Mouse (Mus musculus): ENCODE measurements around the gene Mrps18b. TPM values are rescaled to one million over a fixed set of nuclear protein-coding genes. Genes with fewer than 3 reads are reported as not detected.

Gene Mrps18b
- polyA plus RNA-seq, 1 experiment from 2014 or later, result 88.0 TPM

DNA sequence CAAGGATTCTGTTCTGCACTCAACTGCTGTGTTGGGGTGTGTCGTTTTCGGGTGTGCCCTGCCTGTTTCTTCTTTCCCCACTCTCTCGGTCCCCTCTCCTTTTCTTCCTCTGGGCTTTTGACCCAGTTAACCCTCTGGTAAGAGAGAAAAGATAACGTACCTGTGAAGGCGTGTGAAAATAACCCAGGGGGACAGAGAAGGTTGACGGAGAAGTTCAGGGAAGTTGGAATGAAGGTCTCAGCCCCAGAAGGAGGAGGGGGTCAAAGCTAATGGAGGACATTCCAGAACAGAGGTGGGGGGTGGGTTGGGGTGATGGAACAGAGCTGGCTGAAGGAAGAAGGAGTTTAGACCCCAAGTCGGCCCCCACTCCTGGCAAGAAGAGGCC is 47.2 kb downstream of the Mrps18b start:
- WGBS, result 5% methylated on average over 7 of the region's 7 CpGs
- Histone ChIP-seq H3K9me3 (ENCODE audit: low read length) (peaks cover 4% of the 10 kb centered on the region; the same call in 1 of the 2 replicates), H3K9ac (replicated peaks; ENCODE audit: low read length) (peak overlapping the region; percentile 85), H3K36me3 (ENCODE audit: insufficient read depth, low read length) (0 out of 2 replicates have a peak, but pooled peaks cover 5% of the 10 kb centered on the region), H3K27me3 (ENCODE audit: insufficient read depth, low read length) (no peaks in the 10 kb centered on the region), H3K27ac (ENCODE audit: low read length) (peak overlapping the region; percentile 98), H3K4me1 (ENCODE audit: insufficient read depth, low read length) (peaks cover 56% of the 10 kb centered on the region), H3K4me2 (replicated peaks; ENCODE audit: low read depth, low read length) (peak overlapping the region; percentile 83), H3K4me3 (ENCODE audit: low read length) (peak overlapping the region; percentile 68)
- no peak for ATAC-seq (ENCODE audit: low FRiP score, low TSS enrichment)

DNA sequence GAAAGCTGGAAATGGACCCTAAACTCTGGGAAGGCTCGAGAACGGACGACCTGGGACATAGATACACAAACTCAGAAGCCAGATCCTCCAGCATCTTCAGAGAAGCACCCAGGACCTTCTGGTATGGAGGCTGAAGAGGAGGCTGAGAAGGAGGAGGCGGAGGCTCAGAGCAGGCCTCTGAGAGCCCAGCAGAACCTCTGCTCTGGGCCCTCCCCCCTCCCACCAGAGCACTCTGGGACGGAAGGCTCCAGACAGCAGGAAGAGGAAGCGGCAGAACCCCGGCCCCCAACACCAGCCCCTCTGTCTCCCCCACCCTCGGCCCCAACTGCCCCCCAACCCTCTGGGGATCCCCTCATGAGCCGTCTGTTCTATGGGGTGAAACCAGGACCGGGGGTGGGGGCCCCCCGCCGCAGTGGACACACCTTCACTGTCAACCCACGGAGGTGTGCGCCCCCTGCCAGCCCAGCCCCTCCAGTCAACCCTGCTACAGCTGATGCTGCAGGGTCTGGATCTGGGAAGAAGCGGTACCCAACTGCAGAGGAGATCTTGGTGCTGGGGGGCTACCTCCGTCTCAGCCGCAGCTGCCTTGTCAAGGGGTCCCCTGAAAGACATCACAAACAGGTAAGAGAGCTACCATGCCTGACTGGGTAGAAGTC is 47.9 kb downstream of the Mrps18b start:
- H3K4me2 ChIP-seq (replicated peaks; ENCODE audit: low read depth, low read length), result peak overlapping the region; percentile 83
- H3K27me3 ChIP-seq (ENCODE audit: insufficient read depth, low read length), result no peaks in the 10 kb centered on the region
- H3K27ac ChIP-seq (ENCODE audit: low read length), result peak overlapping the region; percentile 98
- H3K9me3 ChIP-seq (ENCODE audit: low read length), result peaks cover 4% of the 10 kb centered on the region; the same call in 1 of the 2 replicates
- H3K4me1 ChIP-seq (ENCODE audit: insufficient read depth, low read length), result peaks cover 52% of the 10 kb centered on the region
- H3K4me3 ChIP-seq (ENCODE audit: low read length), result peak overlapping the region; percentile 68
- 28% methylated on average over 16 of the region's 17 CpGs for WGBS
- ATAC-seq (ENCODE audit: low FRiP score, low TSS enrichment), result no peak
- H3K9ac ChIP-seq (replicated peaks; ENCODE audit: low read length), result peak overlapping the region; percentile 85
- 0 out of 2 replicates have a peak, but pooled peaks cover 5% of the 10 kb centered on the region for H3K36me3 ChIP-seq (ENCODE audit: insufficient read depth, low read length)

GRCm38 (mm10) chr17:35866911-35867890 is 49.0 kb downstream of the Mrps18b start:
- Histone ChIP-seq H3K9ac (replicated peaks; ENCODE audit: low read length) (peak overlapping the region; percentile 85), H3K4me1 (ENCODE audit: insufficient read depth, low read length) (peaks cover 51% of the 10 kb centered on the region), H3K9me3 (ENCODE audit: low read length) (peaks cover 4% of the 10 kb centered on the region; the same call in 1 of the 2 replicates), H3K27ac (ENCODE audit: low read length) (peak overlapping the region; percentile 98), H3K4me3 (ENCODE audit: low read length) (peak overlapping the region; percentile 68), H3K4me2 (replicated peaks; ENCODE audit: low read depth, low read length) (peak overlapping the region; percentile 83), H3K27me3 (ENCODE audit: insufficient read depth, low read length) (no peaks in the 10 kb centered on the region), H3K36me3 (ENCODE audit: insufficient read depth, low read length) (0 out of 2 replicates have a peak, but pooled peaks cover 5% of the 10 kb centered on the region)
- WGBS, result 8% methylated on average over 26 of the region's 26 CpGs
- no peak for ATAC-seq (ENCODE audit: low FRiP score, low TSS enrichment)

GRCm38 (mm10) chr17:35866281-35866831 is 49.8 kb downstream of the Mrps18b start:
- peak; percentile 40 for ATAC-seq (ENCODE audit: low FRiP score, low TSS enrichment)
- peaks cover 52% of the 10 kb centered on the region for H3K4me1 ChIP-seq (ENCODE audit: insufficient read depth, low read length)
- peak overlapping the region; percentile 83 for H3K4me2 ChIP-seq (replicated peaks; ENCODE audit: low read depth, low read length)
- H3K9me3 ChIP-seq (ENCODE audit: low read length), result peaks cover 3% of the 10 kb centered on the region; the same call in 1 of the 2 replicates
- H3K36me3 ChIP-seq (ENCODE audit: insufficient read depth, low read length), result 0 out of 2 replicates have a peak, but pooled peaks cover 5% of the 10 kb centered on the region
- peak overlapping the region; percentile 68 for H3K4me3 ChIP-seq (ENCODE audit: low read length)
- under 1% methylated on average over 35 of the region's 38 CpGs for WGBS
- H3K9ac ChIP-seq (replicated peaks; ENCODE audit: low read length), result peak overlapping the region; percentile 85
- peak overlapping the region; percentile 98 for H3K27ac ChIP-seq (ENCODE audit: low read length)
- no peaks in the 10 kb centered on the region for H3K27me3 ChIP-seq (ENCODE audit: insufficient read depth, low read length)

GRCm38 (mm10) chr17:35865481-35866280 is 50.5 kb downstream of the Mrps18b start, which contains the start of gene Ppp1r18:
Ppp1r18 (plus strand) TSS chr17:35865593.
- peaks cover 51% of the 10 kb centered on the region for H3K4me1 ChIP-seq (ENCODE audit: insufficient read depth, low read length)
- H3K27me3 ChIP-seq (ENCODE audit: insufficient read depth, low read length), result no peaks in the 10 kb centered on the region
- H3K9me3 ChIP-seq (ENCODE audit: low read length), result no peaks in the 10 kb centered on the region
- peak; percentile 66 for ATAC-seq (ENCODE audit: low FRiP score, low TSS enrichment)
- peak within 1 kb of the TSS; percentile 98 for H3K27ac ChIP-seq (ENCODE audit: low read length)
- H3K4me2 ChIP-seq (replicated peaks; ENCODE audit: low read depth, low read length), result peak within 1 kb of the TSS; percentile 83
- 0% methylated on average over 32 of the region's 48 CpGs for WGBS
- peak within 1 kb of the TSS; percentile 85 for H3K9ac ChIP-seq (replicated peaks; ENCODE audit: low read length)
- peak within 1 kb of the TSS; percentile 68 for H3K4me3 ChIP-seq (ENCODE audit: low read length)
- no peaks in the 10 kb centered on the region for H3K36me3 ChIP-seq (ENCODE audit: insufficient read depth, low read length)

GRCm38 (mm10) chr17:35864832-35865353 is 51.3 kb downstream of the Mrps18b start:
- peaks cover 48% of the 10 kb centered on the region for H3K4me1 ChIP-seq (ENCODE audit: insufficient read depth, low read length)
- ATAC-seq (ENCODE audit: low FRiP score, low TSS enrichment), result no peak
- WGBS, result 26% methylated on average over 10 of the region's 10 CpGs

GRCm38 (mm10) chr17:35861198-35861857 is 54.9 kb downstream of the Mrps18b start, which contains the start of gene Nrm:
Nrm (plus strand) TSS chr17:35861318.
- peak within 1 kb of the TSS; percentile 83 for H3K4me2 ChIP-seq (replicated peaks; ENCODE audit: low read depth, low read length)
- under 1% methylated on average over 47 of the region's 47 CpGs for WGBS

More at GRCm38 (mm10) chr17:35864832-35865353, 51.3 kb downstream of the Mrps18b start:
- Histone ChIP-seq H3K36me3 (ENCODE audit: insufficient read depth, low read length) (no peaks in the 10 kb centered on the region), H3K27me3 (ENCODE audit: insufficient read depth, low read length) (no peaks in the 10 kb centered on the region), H3K9ac (replicated peaks; ENCODE audit: low read length) (peak overlapping the region; percentile 85), H3K9me3 (ENCODE audit: low read length) (no peaks in the 10 kb centered on the region), H3K27ac (ENCODE audit: low read length) (peak overlapping the region; percentile 98), H3K4me2 (replicated peaks; ENCODE audit: low read depth, low read length) (peak overlapping the region; percentile 83), H3K4me3 (ENCODE audit: low read length) (peak overlapping the region; percentile 68)

GRCm38 (mm10) chr17:35860831-35861197 is 55.4 kb downstream of the Mrps18b start:
- peak overlapping the region; percentile 83 for H3K4me2 ChIP-seq (replicated peaks; ENCODE audit: low read depth, low read length)
- H3K9ac ChIP-seq (replicated peaks; ENCODE audit: low read length), result peak overlapping the region; percentile 81
- peaks cover 22% of the 10 kb centered on the region for H3K4me1 ChIP-seq (ENCODE audit: insufficient read depth, low read length)
- 2% methylated on average over 12 of the region's 12 CpGs for WGBS
- peak overlapping the region; percentile 88 for H3K27ac ChIP-seq (ENCODE audit: low read length)
- ATAC-seq (ENCODE audit: low FRiP score, low TSS enrichment), result peak; percentile 3; the same call in 1 of the 2 replicates
- H3K9me3 ChIP-seq (ENCODE audit: low read length), result no peaks in the 10 kb centered on the region
- H3K4me3 ChIP-seq (ENCODE audit: low read length), result peak overlapping the region; percentile 74
- H3K36me3 ChIP-seq (ENCODE audit: insufficient read depth, low read length), result peaks cover 19% of the 10 kb centered on the region; the same call in 1 of the 2 replicates
- H3K27me3 ChIP-seq (ENCODE audit: insufficient read depth, low read length), result no peaks in the 10 kb centered on the region

More at GRCm38 (mm10) chr17:35861198-35861857, 54.9 kb downstream of the Mrps18b start, which contains the start of gene Nrm:
- peaks cover 22% of the 10 kb centered on the region for H3K4me1 ChIP-seq (ENCODE audit: insufficient read depth, low read length)
- peak within 1 kb of the TSS; percentile 88 for H3K27ac ChIP-seq (ENCODE audit: low read length)
- peaks cover 19% of the 10 kb centered on the region; the same call in 1 of the 2 replicates for H3K36me3 ChIP-seq (ENCODE audit: insufficient read depth, low read length)
- H3K27me3 ChIP-seq (ENCODE audit: insufficient read depth, low read length), result no peaks in the 10 kb centered on the region
- no peaks in the 10 kb centered on the region for H3K9me3 ChIP-seq (ENCODE audit: low read length)
- H3K9ac ChIP-seq (replicated peaks; ENCODE audit: low read length), result peak within 1 kb of the TSS; percentile 81
- ATAC-seq (ENCODE audit: low FRiP score, low TSS enrichment), result peak; percentile 94
- H3K4me3 ChIP-seq (ENCODE audit: low read length), result peak within 1 kb of the TSS; percentile 74
